Mouse (Mus musculus) kidney, postnatal 4 days (tissue): ENCODE data around the gene Dop1b.
"Not testable (repeated sequence)": the region's sequence is repeated elsewhere in the genome, so short reads cannot be mapped to it uniquely, and the experiment has no call there.

ENCODE experiments used
- DNase-seq, 2 experiments: peaks; one replicate each; pipeline ENCODE4 v3.0.0; 2021; ENCODE audit warnings: mixed read lengths in 2 of 2

Dop1b gene

DNA sequence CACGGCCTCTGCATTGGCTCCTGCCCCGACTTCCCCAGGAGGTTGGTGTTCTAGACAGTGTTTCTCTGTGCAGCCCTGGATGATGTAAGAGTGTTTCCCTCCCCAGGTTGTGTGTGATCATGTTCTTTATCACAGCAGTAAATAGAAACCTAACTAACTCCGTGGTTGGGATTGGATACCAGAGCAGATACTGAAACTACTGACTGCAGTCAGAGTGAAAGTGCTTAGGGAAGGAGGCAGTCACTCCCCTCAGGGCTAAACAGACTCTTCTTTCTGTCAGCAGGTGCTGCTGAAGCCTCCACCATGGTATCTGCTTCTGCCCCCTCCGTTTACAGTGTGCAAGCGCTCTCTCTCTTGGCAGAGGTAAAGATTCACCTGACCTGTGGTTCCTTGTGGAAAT lies 86.9 kb downstream of the Dop1b start:
- DNase-seq, result no peak

DNA sequence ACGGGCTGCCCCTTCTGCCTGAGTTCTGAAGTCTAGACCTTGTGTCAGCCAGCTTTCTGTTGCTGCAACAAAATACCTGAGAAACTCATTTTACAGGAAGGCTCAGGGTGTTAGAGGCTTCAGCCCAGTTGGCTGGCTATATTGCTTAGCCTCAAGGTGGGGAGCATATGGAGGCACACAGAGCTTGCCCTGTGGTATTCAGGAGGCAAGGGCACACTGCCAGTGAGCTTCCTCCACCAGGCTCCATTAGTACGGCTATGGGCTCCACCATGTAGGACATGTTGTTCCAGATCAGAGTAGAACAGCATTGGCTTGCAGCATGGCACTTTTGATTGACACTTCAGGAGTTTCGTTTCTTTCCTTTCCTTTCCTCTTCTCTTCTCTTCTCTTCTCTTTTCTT lies 87.4 kb downstream of the Dop1b start:
- no peak for DNase-seq

DNA sequence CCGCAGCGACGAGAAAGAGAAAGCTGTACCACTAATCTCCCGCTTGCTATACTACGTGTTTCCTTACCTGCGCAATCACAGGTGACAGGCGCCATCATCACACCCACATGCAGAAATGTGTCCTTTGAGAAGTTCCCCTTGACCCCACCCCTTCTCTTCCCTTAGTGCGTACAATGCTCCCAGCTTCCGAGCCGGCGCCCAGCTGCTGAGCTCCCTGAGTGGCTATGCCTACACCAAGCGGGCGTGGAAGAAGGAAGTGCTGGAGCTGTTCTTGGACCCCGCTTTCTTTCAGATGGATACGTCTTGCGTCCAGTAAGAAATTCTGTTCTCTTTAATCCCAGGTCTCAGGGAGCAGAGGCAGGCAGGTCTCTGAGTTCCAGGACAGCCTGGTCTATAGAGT lies 88.2 kb downstream of the Dop1b start:
- no peak for DNase-seq

DNA sequence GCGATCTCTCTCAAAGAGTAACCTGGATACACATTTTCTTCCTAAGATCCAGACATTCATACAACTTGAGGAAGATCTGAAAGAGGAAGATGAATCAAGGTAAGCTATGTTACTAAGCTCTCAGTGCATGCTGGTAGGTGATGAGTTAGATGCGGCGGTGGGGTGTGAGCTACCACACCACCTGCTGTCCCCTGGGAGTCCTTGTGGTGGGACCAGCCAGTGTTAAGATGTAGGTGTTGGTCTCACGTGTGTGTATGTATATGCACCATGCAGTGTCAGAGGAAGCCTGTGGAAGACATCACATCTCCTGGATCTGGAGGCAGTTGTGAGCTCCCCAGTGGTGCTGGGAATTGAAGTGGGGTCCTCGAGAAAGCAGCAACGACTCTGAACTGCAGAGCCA lies 95.5 kb downstream of the Dop1b start:
- no peak for DNase-seq

DNA sequence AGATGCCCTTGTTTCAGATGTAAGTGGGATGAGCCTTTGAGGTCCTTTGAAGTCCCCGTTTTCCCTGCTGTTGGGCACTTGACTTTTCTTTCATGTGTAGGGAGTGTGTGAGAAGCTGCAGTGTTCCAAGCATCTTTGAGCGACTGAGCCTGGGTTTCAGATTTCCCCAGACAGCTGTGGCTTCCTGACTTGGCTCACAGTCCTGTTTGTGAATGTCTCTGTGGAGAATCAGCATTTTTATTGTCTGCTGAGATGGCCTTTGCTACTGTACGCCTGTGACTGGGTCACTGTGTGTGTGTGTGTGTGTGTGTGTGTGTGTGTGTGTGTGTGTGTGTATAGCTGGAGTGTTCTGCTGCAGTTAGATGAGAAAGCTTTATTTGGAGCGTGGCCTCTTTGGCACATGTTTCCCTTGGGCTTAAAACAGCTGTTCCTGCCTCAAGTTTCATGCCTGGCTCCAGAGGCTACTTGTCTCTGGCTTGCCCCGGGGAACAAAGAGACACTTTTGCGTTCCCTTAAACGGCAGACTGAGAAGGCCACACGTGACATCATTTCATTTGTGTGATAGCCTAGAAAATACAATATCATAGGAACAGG lies 96.4 kb downstream of the Dop1b start:
- DNase-seq, result peak; percentile 78 to 84

DNA sequence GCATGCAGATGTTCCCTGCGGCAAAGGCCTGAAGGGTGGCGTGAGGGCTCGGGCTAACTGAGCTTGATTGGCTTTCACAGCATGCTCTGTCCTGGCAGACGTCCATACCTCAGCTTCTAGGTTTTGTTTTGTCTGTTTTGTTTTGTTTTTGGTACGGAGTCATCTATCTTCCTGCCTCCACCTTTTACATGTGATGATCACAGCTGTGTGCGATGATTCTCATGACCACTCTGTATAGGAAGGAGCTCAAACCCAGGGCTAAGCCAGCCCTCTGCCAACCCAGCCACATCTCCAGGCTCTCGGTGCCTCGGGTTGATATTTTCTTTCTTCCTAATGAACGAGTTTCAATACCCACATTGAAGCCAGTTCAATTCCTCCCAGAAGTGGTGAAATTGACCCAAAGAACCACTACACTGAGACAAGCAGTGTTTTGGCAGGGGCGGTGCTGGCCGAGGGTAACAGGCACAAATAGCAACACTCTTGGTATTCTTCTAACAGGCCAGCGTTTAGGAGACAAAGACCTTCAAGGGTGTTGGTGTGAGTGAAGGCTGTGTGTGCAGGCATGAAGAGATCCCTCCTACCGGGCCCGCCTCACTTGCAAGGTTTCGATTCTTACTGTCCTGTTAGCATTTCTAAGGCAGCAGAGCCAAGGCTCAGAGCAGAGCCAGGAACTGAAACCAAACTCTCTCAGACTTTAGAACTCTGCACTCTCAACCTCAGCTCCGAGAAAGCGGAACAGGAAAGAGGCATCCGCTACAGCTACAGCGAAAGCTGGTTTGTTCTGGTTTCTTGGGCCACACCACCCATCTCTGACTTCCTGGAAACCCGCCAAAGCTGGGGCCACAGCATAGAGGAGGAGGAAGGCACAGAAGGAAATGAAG lies 104.4 kb downstream of the Dop1b start:
- DNase-seq, result peak; percentile 72 to 82

DNA sequence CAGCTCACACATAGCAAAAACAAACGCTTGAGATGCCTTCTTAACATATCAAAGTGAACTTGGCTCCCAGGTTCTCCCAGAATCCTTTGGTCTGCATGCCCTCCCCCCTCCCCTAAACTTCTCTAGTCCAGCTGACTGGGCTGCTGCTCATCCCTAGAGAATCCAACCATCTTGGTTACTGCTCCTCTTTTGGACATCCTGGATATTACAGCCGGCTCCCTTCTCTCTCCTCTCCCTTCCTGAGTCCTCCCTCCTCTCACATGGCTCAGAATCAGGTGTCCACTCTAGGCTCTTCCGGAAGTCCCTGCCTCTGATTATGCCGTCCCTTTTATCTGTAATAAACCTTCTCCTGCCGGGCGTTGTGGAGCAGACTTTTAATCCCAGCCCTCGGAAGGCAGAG lies 105.2 kb downstream of the Dop1b start:
- peak in 1 of 2 experiments; percentile 32 for DNase-seq

DNA sequence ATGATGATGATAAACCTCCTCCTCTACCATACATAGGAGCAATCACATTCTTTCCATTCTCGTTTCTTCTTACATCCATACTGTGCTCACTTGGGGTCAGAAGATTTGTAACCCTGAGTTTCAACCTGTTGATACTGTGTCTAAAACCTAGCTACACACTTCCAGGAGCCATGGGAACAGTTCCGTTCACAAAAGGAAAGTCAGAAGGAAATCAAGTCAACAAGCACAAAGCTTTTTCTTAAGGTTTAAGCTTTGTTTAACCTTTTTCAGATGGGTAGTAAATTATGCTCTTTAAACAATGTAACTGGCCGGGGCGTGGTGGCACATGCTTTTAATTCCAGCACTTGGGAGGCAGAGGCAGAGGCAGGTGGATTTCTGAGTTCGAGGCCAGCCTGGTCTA lies 105.7 kb downstream of the Dop1b start:
- no peak for DNase-seq

DNA sequence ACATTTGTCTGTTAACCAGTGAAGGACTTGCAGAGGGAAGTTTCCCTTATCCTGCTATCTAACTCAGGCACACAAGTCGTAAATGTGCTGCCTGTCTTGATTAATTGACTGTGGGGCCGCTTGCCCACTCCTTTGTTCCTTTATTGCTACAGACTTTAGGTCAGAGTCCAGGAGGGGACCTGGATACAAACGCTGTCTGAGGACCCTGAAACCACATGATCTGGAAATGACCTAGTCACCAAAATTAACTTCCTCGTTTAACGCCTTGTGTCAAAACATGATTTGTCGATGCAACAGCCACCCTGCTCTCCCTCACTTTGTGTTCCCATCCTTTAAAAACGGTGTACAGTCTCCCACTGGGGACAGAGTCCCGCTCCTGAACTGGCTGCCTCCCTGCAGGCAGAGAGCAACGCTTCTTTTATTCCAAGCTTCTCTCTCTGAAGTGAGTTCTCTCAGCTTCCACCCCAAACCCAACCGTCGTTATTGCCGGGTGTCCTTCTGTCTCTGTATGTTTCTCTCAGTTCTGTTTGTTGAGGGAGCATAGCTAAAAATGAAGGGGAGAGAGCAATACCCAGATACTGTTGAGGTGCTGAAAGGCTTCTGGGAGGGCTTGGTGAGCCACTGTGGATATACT lies 107.1 kb downstream of the Dop1b start:
- DNase-seq, result peak in 1 of 2 experiments; percentile 53

DNA sequence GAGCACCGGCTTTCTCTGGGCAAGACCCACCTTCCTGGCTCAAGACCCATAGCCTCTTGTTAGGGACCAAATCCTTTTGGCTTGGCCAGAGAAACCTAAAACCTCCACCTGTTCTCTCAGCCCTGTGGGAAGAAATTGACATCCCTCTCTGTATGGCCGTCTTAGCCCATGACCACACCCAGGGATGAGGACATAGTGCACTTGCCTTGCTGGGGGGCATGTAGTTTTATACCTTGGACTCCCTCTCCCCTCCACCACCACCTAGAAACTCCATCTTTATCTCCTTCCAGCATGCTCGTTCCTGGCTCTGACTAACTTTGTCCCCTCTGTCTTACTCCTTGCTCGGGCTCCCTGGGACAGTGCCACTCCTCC lies 107.6 kb downstream of the Dop1b start:
- no peak for DNase-seq

DNA sequence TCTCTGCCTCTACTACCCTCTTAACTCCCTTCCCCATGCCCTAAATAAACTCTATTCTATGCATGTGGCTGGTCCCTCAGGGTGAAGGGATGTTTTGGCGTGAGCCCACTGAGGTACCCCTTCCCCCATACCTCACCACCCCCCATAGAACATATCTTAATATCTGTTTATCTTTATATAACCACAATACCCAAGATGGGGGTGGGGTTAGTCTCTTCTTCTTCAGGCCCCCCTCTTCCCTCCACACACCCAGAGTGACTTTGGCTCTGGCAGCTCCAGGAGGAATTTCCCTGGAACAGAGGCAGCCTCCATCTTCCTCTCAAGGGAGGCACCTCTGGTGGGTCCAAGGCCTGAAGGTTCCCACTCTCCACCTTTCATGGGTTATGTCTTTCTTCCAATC lies 108.3 kb downstream of the Dop1b start:
- no peak for DNase-seq

DNA sequence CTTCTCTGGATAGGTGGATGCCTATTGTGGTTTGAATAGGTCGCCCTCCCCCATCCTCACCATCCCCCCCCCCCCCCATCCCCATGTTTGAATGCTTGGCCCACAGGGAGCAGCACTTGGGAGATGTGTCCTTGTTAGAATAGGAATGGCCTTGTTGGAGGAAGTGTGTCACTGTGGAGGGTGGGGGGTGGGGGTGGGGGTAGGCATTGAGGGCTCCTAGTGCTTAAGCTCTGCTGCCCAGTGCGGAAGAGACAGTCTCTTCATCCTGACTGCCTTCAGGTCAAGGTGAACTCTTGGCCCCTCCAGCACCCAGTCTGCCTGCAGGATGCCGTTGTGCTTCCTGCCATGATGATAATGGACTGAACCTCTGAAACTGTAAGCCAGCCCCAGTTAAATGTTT lies 110.0 kb downstream of the Dop1b start:
- DNase-seq, result no peak

DNA sequence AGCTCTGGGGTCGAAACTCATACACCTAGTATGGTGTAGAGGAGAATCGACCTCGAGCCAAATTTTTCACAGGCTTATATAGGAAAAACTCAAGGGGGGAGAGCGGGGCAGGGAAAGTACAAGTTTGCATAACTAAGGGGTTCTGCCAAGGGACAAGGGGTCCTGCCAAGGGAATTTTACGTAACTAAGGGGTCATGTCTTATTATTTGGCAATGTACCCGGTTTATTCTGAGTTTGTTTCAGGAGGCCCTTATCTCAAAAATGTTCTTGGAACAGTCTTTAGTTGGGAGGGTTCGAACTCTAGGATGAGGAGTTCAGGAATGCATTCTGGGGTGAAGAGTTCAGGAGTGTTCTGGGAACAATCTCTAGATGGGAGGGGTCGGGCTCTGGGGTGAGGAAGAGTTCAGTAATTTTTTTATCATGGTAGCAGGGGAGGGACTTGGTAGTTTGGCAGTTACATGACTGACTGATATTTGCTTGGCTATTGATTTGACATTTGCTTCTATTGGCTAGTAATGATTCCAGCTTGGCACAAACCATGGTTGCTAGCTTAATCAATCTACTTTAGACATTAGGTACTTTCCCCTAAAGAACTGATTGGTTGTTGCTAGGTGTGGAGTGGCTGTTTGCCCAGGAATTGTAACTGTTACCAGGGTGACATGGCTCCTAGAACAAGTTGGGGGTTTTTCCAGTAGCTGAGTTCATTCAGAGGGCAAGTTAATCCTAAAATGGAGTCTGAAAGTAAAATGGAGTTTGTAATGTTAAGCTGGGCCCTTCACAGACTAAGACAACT lies 110.9 kb downstream of the Dop1b start:
- not testable (repeated sequence) for DNase-seq

DNA sequence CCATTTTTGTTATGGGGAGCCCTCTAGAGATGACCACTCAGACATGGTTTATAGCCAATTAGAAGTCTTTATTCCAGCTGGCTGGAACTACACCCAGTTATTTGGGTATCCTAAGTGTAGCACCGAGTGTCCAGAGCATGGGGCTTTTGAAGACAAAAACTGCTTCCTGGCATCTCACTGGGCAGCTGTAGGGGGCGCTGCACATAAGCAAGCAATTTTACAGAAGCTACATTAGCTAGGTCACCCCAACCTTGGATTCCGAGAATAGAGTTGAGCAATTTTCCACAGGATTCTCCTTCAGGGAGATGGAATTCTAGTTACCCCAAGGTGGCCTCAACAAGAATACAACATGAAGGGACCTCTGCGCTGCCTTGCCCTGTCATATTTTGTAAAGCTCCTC lies 113.1 kb downstream of the Dop1b start:
- no peak for DNase-seq

DNA sequence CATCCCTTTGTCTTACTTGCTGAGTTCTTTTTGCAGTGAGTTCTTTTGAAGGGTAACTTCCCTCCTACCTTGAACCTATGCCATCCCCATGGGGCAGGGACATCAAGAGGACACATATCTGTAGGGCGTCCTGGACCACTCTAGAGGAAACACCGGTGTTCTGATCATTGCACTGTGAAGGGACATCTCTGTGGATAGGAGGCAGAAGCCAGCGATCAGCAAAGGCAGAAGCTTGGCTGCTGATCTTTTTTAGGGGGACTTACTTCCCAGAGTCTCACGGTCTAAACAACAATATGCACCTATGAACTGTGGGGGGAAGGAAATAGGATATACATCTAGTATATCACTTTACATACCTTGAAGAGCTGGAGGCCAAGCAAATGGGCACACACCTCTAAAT lies 113.8 kb downstream of the Dop1b start:
- DNase-seq, result no peak

DNA sequence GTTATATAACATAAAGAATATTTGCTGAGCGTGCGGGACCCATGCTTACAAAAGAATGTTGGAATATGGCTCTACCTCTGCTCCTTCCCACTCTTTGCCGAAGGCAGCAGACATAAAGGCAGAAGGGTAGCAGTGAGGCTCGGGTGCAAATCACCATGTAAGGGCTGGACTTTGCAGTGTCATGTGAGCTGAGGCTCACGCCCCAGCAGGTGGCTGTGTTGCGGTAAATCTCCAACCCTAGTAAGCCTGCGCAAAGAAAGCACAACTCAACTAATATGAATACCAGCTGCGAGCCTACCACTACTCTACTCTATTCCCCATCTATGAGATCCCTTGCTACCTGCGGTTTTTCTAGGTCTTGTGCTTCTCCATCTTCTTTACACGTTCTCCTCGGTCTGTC lies 114.3 kb downstream of the Dop1b start:
- DNase-seq, result no peak

DNA sequence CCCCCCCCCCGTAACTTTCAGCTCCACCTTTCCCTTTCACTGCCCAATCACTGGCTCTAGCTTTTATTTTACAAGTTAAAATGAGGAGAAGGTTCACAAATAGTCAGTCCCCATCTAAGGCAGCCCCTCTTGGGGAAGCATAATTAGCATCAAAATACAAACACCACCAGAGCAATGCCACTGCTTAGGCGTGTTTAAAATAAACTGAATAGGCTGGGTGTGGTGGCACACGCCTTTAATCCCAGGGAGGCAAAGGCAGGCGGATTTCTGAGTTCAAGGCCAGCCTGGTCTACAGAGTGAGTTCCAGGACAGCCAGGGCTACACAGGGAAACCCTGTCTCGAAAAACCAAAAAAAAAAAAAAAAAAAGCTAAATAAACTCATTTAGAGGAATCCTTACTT lies 114.8 kb downstream of the Dop1b start:
- DNase-seq, result not testable (repeated sequence)

DNA sequence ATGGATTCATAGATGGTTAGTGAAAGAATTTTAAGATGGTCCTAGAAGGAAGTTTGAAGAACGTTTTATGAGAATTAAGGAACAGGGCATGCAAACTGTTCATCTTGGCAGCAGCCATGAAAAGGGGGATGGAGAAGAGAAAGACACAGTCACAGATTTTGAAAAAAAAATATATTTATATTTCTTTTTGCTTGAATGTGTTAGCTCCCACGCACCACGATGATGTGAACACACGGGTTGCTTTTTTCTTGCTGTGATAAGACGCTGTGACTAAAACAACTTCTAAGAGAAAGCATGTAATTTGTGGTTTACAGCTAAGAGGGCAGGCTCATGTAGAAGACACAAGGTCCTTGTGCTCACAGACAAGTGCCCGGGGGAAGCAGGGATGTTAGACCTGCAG lies 115.2 kb downstream of the Dop1b start:
- no peak for DNase-seq

DNA sequence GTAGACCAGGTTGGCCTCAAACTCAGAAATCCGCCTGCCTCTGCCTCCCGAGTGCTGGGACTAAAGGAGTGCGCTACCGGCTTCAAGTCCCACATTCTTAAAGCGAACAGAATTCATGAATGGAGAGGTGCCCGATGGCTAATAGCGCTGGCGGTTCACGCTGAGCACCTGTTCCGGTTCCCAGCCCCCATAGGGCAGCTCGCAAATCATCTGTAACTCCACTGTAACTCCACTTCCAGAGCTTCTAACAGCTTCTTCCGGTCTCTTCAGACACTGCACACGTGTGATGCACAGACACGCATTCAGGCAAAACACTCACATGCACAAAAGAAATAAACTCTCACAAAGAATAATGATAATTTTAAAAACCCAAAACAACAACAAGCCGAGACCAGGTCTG lies 117.8 kb downstream of the Dop1b start:
- no peak for DNase-seq

DNA sequence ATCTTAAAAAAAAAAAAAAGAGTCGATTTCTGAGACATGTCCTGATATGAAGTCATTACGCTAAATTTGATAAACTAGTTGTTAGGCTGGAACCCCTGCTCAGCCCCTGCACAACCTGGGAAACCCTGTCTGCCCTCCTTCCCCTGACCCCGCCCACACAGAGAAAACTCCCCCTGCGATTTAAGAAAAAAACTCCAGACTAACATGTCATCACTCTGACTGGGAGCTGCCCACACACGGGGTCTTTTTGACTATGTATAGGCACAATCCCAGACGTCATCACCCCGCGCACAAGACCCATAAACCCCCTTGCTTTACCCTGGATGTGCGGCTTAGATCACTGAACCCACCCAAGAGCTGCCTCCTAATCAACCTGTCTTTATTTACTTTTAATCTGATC lies 118.4 kb downstream of the Dop1b start:
- DNase-seq, result peak in 1 of 2 experiments; percentile 13

DNA sequence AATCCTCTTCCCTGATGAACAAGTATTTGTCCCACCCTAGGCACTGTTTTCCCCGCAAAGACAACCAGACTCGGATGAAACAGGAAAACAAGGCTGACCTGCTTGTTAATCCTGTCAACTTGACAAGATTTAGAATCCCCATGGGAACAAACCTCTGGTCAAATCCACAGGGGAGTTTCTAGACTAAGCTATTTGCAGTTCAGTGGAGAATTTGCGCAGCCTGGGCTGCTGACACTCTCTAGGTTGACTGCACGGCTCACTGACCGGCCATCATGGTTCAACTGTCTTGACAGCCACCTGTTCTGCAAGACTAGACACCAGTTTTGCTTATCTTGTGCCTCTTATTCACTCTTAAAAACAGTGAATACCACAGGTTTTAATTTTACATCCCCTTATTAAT lies 119.2 kb downstream of the Dop1b start:
- peak in 1 of 2 experiments; percentile 63 for DNase-seq

DNA sequence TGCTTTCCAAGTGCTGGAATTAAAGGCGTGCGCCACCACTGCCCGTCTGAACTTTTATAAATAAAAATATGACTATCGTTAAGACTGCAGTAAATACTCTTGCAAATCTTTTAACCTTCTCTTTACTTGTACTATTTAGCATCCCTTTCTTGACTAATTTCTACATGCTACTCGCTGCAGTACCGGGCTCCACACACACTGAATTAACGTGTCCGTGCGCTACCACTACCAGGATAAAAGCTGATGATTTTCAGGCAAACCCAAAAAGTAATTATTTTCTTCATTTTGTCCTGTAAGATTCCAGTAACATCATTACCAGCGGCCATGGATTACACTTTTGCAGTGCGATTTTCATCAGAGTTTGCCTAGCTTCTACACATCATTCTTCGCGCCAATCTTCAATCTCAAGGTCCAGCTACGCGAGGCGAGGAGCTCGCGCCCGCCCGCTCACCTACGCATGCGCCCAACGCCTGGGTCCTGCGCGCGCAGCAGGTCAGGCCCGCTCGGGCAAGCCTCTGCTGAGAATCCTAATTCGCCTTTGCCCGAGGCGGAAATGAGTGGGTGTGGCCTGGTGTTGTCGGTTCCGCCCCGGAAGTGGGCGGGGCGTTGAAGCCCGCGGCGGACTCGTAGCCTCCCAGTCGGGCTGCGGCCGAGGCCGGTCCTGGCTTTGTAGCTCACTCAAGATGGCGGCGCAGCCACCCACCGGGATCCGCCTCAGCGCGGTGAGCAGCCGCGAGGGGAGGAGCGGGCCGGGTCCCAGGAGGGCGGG lies 120.1 kb downstream of the Dop1b start, which contains the start of gene Morc3:
TSS of gene Morc3 (plus strand) at position 495 of the 769 bp plus-strand sequence.
- peak; percentile 100 for DNase-seq
